Mouse (Mus musculus) cerebellum, adult 2 months (tissue): ENCODE measurements at regions not wholly inside any gene's neighbourhood (a gene's known extent, or its start where the extent isn't known, plus 50 kb on each side); places are given as distances from the start of the nearest gene placed in this dataset.
A peak's percentile ranks its signal among the peaks of the same experiment; 100 is the strongest.

ENCODE experiments used
- DNase-seq, 2 experiments: peaks; one replicate each; pipeline ENCODE4 v3.0.0; 2021
- H3K27ac ChIP-seq: fragments of 200-500 bp; 2 replicates; pipeline ENCODE4 v1.5.1; 2012; ENCODE audit warnings: low read length, control low read depth, inconsistent platforms; ENCODE audit not compliant: insufficient read depth
- H3K27me3 ChIP-seq: fragments of 200-500 bp; 2 replicates; pipeline ENCODE4 v1.6.1; 2012; ENCODE audit warnings: inconsistent platforms, mild to moderate bottlenecking, low read length, moderate library complexity; ENCODE audit not compliant: control insufficient read depth, insufficient read depth
- H3K4me1 ChIP-seq: fragments of 200-500 bp; 2 replicates; pipeline ENCODE4 v1.6.1; 2011; ENCODE audit warnings: low read length; ENCODE audit not compliant: control insufficient read depth, insufficient read depth
- H3K4me3 ChIP-seq: fragments of 200-500 bp; replicated peaks from 2 replicates; pipeline ENCODE3; 2011; ENCODE audit warnings: mild to moderate bottlenecking, low read depth, low read length, control low read depth; ENCODE audit not compliant: insufficient read depth
- CTCF ChIP-seq: fragments of 200-500 bp; IDR thresholded peaks from 2 replicates; pipeline ENCODE4 v1.5.1; 2011; ENCODE audit warnings: low read depth, mild to moderate bottlenecking, control low read depth, low read length, moderate library complexity, borderline replicate concordance; ENCODE audit not compliant: insufficient read depth
- POLR2A ChIP-seq: fragments of 200-500 bp; IDR thresholded peaks from 2 replicates; pipeline ENCODE4 v1.6.1; 2011; ENCODE audit warnings: low read length, control low read depth, borderline replicate concordance; ENCODE audit not compliant: insufficient read depth
- WGBS: fragments of 180-500 bp; shearing (Covaris S2); methylation state at CpG from one replicate; pipeline ENCODE4 v1.1.7; 2018; 5-methylcytosine and 5-hydroxymethylcytosine counted together

- Histone ChIP-seq H3K27ac (no peak overlapping the region), H3K4me1 (no peaks in the 10 kb centered on the region), H3K4me3 (no peak overlapping the region), H3K27me3 (no peaks in the 10 kb centered on the region)
- DNase-seq = no peak
- 78% methylated on average over 3 of the region's 3 CpGs for WGBS
- no peak for TF ChIP-seq POLR2A
These were observed 247.8 kb upstream of the Pde3a start for GRCm38 (mm10) chr6:141001306-141001705.

GRCm38 (mm10) chr6:141015055-141015681 is 233.9 kb upstream of the Pde3a start:
- no peak overlapping the region for H3K27ac ChIP-seq
- H3K4me1 ChIP-seq = no peaks in the 10 kb centered on the region
- no peaks in the 10 kb centered on the region for H3K27me3 ChIP-seq
- TF ChIP-seq POLR2A = no peak
- no peak for TF ChIP-seq CTCF
- no peak for DNase-seq
- H3K4me3 ChIP-seq = no peak overlapping the region
- 95% methylated on average over 11 of the region's 11 CpGs for WGBS

GRCm38 (mm10) chr6:141023501-141023900 is 225.6 kb upstream of the Pde3a start:
- Histone ChIP-seq H3K4me3 (no peak overlapping the region), H3K27ac (no peak overlapping the region), H3K4me1 (no peaks in the 10 kb centered on the region), H3K27me3 (no peaks in the 10 kb centered on the region)
- WGBS = 81% methylated on average over 4 of the region's 4 CpGs
- no peak for DNase-seq
- TF ChIP-seq POLR2A = no peak
- no peak for TF ChIP-seq CTCF

GRCm38 (mm10) chr6:141027353-141027752 is 221.7 kb upstream of the Pde3a start:
- 54% methylated on average over 4 of the region's 4 CpGs for WGBS
- TF ChIP-seq POLR2A (no peak), CTCF (no peak)
- DNase-seq = no peak

GRCm38 (mm10) chr6:141027787-141028186 is 221.3 kb upstream of the Pde3a start:
- Histone ChIP-seq H3K4me1 (no peaks in the 10 kb centered on the region), H3K27ac (no peak overlapping the region), H3K27me3 (no peaks in the 10 kb centered on the region), H3K4me3 (no peak overlapping the region)
- no peak for DNase-seq
- 81% methylated on average over 5 of the region's 5 CpGs for WGBS
- no peak for TF ChIP-seq CTCF
- TF ChIP-seq POLR2A = no peak

More at GRCm38 (mm10) chr6:141027353-141027752, 221.7 kb upstream of the Pde3a start:
- H3K27me3 ChIP-seq = no peaks in the 10 kb centered on the region
- no peaks in the 10 kb centered on the region for H3K4me1 ChIP-seq
- H3K4me3 ChIP-seq = no peak overlapping the region
- H3K27ac ChIP-seq = no peak overlapping the region

- Histone ChIP-seq H3K27ac (no peak overlapping the region), H3K4me3 (no peak overlapping the region), H3K27me3 (no peaks in the 10 kb centered on the region), H3K4me1 (no peaks in the 10 kb centered on the region)
- 81% methylated on average over 5 of the region's 5 CpGs for WGBS
- TF ChIP-seq CTCF (no peak), POLR2A (no peak)
- no peak for DNase-seq
These were observed 214.2 kb upstream of the Pde3a start for GRCm38 (mm10) chr6:141034824-141035223.

GRCm38 (mm10) chr6:141041358-141041757 is 207.7 kb upstream of the Pde3a start:
- no peaks in the 10 kb centered on the region for H3K27me3 ChIP-seq

GRCm38 (mm10) chr6:141041781-141042625 is 207.1 kb upstream of the Pde3a start:
- peak in 1 of 2 experiments; percentile 6 for DNase-seq
- Histone ChIP-seq H3K27ac (no peak overlapping the region), H3K27me3 (no peaks in the 10 kb centered on the region), H3K4me1 (peaks cover 6% of the 10 kb centered on the region; the same call in 1 of the 2 replicates), H3K4me3 (no peak overlapping the region)
- 21% methylated on average over 16 of the region's 16 CpGs for WGBS
- TF ChIP-seq POLR2A (no peak), CTCF (no peak)

More at GRCm38 (mm10) chr6:141041358-141041757, 207.7 kb upstream of the Pde3a start:
- TF ChIP-seq POLR2A (no peak), CTCF (no peak)
- Histone ChIP-seq H3K27ac (no peak overlapping the region), H3K4me3 (no peak overlapping the region), H3K4me1 (peaks cover 6% of the 10 kb centered on the region; the same call in 1 of the 2 replicates)
- WGBS = 49% methylated on average over 5 of the region's 5 CpGs
- no peak for DNase-seq
